Mouse (Mus musculus) adrenal gland, postnatal 25 days (tissue): ENCODE results near the gene Phex. TPM values are rescaled to one million over a fixed set of nuclear protein-coding genes. Genes with fewer than 3 reads are reported as not detected.

Experiments
- DNase-seq: peaks from one replicate; pipeline ENCODE4 v3.0.0; 2021; ENCODE audit warnings: mixed read lengths
- microRNA-seq, 2 experiments: library from miRNA; unstranded; fragments of <30 nt; microRNA quantifications; one replicate each; pipeline ENCODE4 v1.2.0; 2021
- total RNA-seq: library from RNA; stranded (reverse); gene quantifications from 2 replicates; pipeline ENCODE4 v1.2.3, GENCODE M21; 2021

Gene Phex
- total RNA-seq, 1 experiment from 2014 or later = 0.21 TPM

GRCm38 (mm10) chrX:157307411-157307810 is 107.7 kb downstream of the Phex start:
- no peak for DNase-seq

DNA sequence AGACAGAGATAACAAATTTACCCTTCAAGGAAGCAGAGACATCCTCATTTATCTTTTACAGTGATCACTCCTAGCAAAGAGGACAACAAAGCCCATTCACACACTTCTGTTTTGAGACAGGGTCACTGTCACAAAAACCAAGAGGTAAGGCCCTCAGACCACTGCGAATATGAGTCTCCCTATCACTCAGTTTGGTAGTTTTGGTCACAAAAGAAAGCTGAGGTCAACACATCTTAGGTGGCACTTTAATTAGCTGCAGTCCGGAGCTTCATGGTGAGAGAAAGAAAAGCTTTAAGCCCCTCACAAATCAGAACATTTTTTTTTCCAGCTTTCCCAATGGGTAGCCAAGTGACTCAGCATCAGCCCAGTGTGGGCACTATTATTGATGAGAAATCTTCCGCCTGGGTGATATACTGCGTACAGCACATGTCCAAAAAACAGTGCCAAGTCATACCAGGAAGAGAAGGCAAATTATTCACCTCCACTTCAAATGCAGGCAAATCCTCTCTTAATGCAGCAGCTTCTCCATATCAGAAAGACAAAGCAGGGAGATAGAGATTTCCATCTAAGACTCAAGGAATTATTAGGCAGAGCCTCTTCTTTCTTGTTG is 108.2 kb downstream of the Phex start:
- DNase-seq = no peak

GRCm38 (mm10) chrX:157305852-157306232 is 109.3 kb downstream of the Phex start:
- no peak for DNase-seq

DNA sequence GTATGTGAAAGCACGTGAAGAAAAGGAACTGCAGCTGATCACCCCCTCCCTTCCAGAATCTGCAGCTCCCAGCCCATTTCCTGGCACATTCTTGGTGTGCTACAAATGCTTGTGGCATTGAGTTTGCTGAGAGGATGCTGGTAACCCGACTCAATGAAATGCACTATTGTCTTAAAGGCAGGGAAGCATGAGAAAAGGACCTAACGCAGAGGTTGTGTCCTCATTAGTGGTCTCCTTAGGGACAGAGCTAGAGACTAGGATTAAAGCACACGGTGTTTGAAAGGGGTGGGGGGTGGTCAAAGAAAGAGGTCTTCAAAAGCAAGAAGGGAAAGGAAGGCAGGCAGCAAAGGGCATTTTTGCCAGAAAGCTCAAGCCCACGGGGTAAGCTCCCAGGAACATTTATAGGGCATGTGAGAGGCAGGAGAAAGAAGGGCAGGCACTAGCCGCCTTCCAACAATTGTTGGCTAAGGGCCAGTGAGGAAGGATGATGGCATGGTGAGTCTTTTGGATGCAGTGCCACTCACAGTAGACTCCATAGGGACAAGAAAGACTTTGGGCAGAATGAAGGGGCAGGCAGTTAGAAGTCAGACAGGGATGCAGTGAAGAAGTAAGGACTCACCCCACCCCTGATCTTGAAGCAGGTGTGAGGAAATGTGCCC is 109.8 kb downstream of the Phex start:
- no peak for DNase-seq

- no peak for DNase-seq
These were observed 122.7 kb downstream of the Phex start for GRCm38 (mm10) chrX:157292411-157292810.

DNA sequence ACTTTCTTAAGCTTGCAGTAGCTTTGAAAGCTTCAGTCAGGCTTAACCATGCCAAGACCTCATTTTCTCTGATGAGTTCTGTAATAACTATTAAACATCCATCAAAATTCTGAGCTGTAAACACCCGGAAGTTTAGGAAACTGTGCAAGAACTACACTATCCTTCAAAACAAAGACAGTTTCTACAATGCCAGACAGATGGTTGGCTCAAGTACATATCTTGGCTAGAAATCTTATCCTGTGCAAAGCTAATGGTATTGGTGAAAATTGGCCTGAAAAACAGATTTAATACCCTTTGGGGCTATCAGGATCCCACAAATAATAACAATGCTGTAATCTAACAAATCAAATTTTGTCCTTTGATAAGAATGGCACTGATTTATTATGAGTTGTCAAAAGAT is 138.5 kb downstream of the Phex start:
- DNase-seq = no peak

DNA sequence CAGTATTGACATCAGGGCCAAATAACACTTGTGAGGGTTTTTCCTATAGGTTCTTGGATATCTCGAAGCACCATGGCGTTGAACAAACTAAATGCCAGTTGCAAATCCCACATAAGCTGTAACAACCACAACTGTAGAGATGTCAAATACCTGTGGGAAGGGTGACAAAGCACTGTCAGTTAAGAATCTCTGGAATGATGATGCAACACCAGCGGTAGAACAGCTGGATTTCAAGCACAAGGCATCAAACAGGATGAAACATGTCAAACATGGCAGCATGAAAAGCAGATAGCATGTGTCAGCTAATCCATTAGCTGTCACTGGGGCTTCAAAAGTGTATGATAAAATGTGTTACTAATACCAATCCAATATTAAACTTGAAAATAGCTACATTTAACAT is 141.8 kb downstream of the Phex start:
- DNase-seq = no peak

GRCm38 (mm10) chrX:157271609-157272008 is 143.5 kb downstream of the Phex start:
- no peak for DNase-seq

DNA sequence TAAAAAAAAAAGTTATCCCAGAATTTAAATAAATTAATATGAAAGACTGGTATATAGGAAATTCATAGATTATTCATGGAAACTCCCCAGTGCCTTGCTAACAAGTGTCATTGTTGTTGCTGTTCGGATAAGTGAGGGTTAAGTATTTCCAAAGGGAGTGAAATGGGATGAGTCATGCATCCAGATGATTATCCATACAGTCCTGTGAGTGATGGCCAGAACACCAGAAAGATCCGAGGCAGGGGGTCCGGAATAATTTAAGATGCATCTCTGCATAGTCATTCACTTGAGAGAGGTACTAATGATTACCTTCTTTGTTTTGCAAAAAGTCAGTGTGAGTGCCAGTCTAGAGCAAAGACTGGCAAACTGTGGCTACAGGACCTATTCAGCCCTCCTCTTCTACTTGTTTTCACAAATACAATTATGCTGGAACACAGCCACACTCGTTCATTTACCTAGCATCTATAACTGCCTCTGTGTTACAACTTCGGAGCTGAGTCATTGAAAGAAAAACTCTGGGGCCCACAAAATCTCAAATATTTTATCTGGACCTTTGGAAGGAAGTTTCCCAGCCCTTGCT is 145.3 kb downstream of the Phex start:
- DNase-seq = no peak

DNA sequence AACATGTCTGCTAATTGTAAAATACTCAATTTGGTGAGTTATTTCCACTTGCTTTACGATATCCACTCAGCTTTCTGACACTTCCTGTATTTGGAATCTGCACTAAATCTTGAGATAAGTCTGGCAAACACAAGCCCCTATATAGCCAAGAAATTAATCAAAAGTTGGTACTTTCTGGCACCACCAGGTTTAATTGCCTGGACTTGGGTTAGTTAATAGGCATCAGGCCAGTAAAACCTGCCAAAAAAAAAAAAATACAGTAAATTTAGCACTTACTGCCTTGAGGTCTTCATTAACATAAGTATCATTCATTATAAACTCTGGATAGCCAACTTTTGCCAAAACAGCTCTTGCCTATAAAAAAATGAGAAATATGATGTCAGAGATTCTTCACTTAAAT is 147.0 kb downstream of the Phex start:
- no peak for DNase-seq

DNA sequence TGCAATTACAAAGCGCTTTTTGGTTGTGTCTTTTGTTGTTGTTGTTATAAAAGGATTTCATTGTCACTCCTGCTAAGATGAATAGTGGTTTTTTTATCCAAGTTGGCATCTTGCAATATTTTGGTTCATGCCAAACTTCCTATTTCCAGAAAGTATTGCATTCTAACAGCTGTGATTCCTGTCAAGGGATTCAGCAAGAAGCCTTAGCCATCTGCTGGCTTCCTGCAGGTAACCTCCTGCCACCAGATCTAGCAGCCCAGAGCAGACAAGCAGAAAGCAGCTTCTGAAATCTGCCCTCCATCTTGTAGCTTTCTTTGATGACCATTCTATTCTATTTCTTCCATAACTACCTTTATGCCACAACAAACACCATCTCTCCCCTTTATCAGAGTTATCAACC is 212.4 kb downstream of the Phex start:
- no peak for DNase-seq

GRCm38 (mm10) chrX:157184167-157184566 is 230.9 kb downstream of the Phex start:
- DNase-seq = no peak

- no peak for DNase-seq
These were observed 234.3 kb downstream of the Phex start for GRCm38 (mm10) chrX:157180845-157181244.

GRCm38 (mm10) chrX:157164142-157164541 is 251.0 kb downstream of the Phex start:
- no peak for DNase-seq

DNA sequence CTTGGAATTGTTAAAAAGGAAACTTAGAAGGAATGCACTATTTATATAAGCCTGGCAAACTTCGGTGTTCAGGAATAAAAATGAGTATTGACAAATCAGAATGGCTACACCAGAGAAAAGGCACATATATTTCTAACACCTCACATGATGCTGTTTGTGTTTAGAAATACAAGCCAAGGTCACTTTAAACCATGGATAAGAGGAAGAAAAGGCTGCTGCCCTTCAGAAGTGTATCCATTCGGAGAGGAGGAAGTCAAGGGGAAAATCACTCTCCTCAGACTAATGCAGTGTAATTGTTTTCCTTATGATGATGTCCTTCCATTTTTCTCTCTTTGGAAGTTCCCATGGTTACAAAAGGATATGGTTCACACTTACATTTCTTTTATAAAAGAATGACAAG is 251.7 kb downstream of the Phex start:
- DNase-seq = no peak

GRCm38 (mm10) chrX:157144675-157145074 is 270.4 kb downstream of the Phex start:
- no peak for DNase-seq

- DNase-seq = no peak
These were observed 275.5 kb downstream of the Phex start for GRCm38 (mm10) chrX:157139601-157140000.

Small RNAs within 50 kb of the gene (microRNA-seq; reads per million reads assigned to microRNA genes)
- 0 reads per million in 2 experiments for gene Gm23798

Other genes starting within 250 kb of the Phex start
- 16.2 and 20.0 TPM in 2 replicates for gene Sms, start 77.0 kb upstream of the Phex start, total RNA-seq
- gene Yy2, start 153.7 kb upstream of the Phex start, total RNA-seq = 0.58 and 0.81 TPM in 2 replicates
- 20.8 and 26.1 TPM in 2 replicates for gene Mbtps2, start 183.4 kb upstream of the Phex start, total RNA-seq